Mouse (Mus musculus) CH12F3 (cell line): ENCODE data around the gene Heatr9.
"Not testable (repeated sequence)": the region's sequence is repeated elsewhere in the genome, so short reads cannot be mapped to it uniquely, and the experiment has no call there.

Experiments
- in situ Hi-C: fragments of 300-500 bp; cut with MboI; formaldehyde crosslinking; loops from 2 replicates; pipeline ENCODE4 v1.14.3; 2020; ENCODE audit warnings: low sequenced_read_pairs

Gene Heatr9

GRCm38 (mm10) chr11:83522075-83522474 lies at the start of gene Heatr9:
Gene Heatr9 (minus strand): TSS chr11:83522175.
- in situ Hi-C loops, result no loop called here

- in situ Hi-C loops, result no loop called here
These were observed 48.2 kb upstream of the Heatr9 start for GRCm38 (mm10) chr11:83570189-83570588.

- in situ Hi-C loops, result loop anchor here (5.0 to 10.0 kb wide), 2 partner anchors 63 to 176 kb away; partner anchors contain the start of gene Wfdc21
These were observed 47.3 kb upstream of the Heatr9 start for GRCm38 (mm10) chr11:83569249-83569648.

DNA sequence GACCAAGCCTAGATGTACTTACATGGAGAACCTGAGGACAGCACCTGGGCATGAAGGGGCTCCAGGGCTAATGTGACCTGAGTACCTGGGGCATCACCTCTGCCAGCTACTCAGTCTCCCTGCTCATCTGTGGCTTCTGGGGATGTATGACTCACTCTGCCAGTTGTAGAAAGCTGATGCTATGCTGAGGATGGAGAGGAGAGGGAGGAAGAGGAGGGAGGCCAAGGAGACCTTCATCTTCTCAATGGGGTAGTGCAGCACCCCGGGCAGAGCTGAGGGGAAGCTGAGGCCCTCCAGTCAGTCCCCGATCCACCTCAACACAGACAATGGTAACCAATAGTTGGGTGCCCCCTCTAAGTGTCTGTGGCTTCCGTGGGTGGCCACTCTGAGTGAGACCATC lies 46.8 kb upstream of the Heatr9 start:
- in situ Hi-C loops, result loop anchor here (5.0 to 10.0 kb wide), 2 partner anchors 64 to 176 kb away; partner anchors contain the start of gene Wfdc21

DNA sequence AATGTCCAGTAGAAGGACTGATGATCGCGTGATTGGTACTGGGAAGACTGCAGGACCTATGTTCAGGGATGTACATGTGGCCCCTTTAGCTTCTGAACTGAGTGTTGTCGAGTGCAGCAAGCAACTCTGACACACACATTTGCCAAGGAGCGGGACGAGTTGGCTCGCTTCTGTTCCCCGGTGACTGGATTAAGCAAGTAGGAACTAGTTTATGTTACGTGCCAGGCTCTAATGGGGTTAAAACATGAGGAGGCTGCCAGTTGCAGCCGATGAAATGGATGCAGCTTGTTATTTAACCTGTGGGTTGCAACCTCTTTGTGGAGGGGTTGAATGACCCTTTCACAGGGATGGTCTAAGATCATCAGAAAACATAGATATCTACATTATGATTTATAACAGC lies 46.1 kb upstream of the Heatr9 start:
- in situ Hi-C loops, result loop anchor here (5.0 to 10.0 kb wide), 2 partner anchors 64 to 177 kb away; partner anchors contain the start of gene Wfdc21

DNA sequence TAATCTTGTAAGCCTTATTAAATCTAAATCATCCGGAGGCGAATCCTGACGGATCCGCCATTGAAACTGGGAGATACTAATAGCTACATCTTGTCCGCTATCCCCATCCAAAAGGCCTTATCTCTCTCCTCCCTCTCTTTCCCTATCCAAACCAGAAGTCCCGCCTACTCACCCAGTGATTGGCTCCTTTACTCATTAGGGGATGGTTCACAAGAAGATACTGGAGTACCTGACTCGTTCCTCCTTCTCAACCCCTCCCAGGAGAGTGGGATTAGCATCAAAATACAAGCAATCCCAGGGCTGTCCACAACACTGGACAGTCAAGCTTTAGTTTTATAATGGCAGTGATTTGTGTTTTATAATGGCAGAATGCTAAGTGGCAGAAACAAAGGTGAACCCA lies 45.3 kb upstream of the Heatr9 start:
- in situ Hi-C loops, result loop anchor here (5.0 to 10.0 kb wide), 2 partner anchors 65 to 177 kb away; partner anchors contain the start of gene Wfdc21

DNA sequence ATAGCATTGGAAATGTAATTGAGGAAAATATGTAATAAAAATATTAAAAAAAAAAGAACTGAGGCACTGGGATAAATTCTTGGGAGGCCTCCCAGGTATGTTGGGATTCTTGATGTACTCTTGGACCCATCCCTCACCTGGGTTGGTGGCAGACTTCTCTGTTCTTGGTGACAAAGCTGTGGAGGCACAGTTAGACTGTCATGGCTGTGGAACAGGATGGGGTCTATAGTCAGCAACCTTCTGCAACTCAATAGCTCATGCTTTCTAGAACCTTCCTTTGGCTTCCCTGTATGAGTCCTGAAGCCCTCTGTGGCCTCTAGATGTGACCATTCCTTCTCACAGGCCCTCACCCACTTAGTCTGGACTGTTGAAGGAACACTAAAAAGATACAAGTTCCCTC lies 44.6 kb upstream of the Heatr9 start:
- in situ Hi-C loops, result loop anchor here (5.0 to 10.0 kb wide), 2 partner anchors 66 to 178 kb away; partner anchors contain the start of gene Wfdc21

- in situ Hi-C loops, result loop anchor here (10.0 kb wide), 1 partner anchor 181 kb away; the partner anchor contains the start of gene Wfdc21
These were observed 41.8 kb upstream of the Heatr9 start for GRCm38 (mm10) chr11:83563754-83564153.

GRCm38 (mm10) chr11:83562311-83562887 lies 40.4 kb upstream of the Heatr9 start:
- in situ Hi-C loops, result loop anchor here (10.0 kb wide), 1 partner anchor 182 kb away; the partner anchor contains the start of gene Wfdc21

GRCm38 (mm10) chr11:83560405-83560804 lies 38.4 kb upstream of the Heatr9 start:
- in situ Hi-C loops, result loop anchor here (10.0 kb wide), 1 partner anchor 184 kb away; the partner anchor contains the start of gene Wfdc21

DNA sequence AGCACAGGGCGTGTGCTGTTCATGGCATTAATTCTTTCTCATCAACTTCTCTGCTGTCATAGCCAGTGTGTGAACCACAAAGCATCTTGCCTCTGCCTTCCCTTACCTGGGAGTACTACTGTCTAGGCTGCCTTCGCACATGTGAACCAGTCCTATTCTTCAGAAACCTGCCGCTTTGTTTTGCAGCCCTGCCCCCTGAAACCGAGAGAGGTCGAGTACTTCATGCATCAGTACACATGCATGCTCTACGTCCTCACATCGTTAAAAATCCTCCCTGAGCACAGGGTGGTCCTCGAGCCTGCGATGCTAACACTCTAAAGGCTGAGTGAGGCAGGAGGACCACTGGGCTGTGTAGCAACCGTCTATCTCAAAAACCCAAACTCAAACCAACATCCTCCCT lies 35.1 kb upstream of the Heatr9 start:
- in situ Hi-C loops, result no loop called here

- in situ Hi-C loops, result no loop called here
These were observed 34.3 kb upstream of the Heatr9 start for GRCm38 (mm10) chr11:83556085-83556781.

- in situ Hi-C loops, result no loop called here
These were observed 29.7 kb upstream of the Heatr9 start for GRCm38 (mm10) chr11:83551668-83552067.

- in situ Hi-C loops, result not testable (repeated sequence)
These were observed 29.1 kb upstream of the Heatr9 start for GRCm38 (mm10) chr11:83551037-83551436.

GRCm38 (mm10) chr11:83550186-83550632 lies 28.2 kb upstream of the Heatr9 start:
- in situ Hi-C loops, result no loop called here

GRCm38 (mm10) chr11:83544214-83544613 lies 22.2 kb upstream of the Heatr9 start:
- in situ Hi-C loops, result no loop called here

GRCm38 (mm10) chr11:83541415-83541814 lies 19.4 kb upstream of the Heatr9 start:
- in situ Hi-C loops, result no loop called here

DNA sequence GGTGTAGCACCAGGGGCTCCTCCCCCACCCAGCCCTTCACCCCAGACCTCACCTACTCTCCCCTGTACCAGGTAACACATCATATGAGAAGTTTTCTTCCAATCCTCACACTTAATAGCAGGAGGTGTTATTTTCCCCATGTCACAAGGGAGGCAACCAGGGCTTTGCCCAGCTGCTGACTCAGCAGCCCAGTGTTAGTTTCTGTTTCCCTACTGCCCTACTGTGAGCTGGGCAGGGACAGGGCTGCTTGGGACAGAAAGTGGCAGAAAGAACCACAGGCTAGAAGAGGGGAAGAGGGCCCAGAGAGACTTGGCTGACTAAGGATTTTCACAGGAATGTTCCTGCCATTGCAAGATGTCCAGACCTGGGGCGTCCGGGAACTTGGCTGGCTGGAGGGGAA lies 19.0 kb upstream of the Heatr9 start:
- in situ Hi-C loops, result no loop called here

DNA sequence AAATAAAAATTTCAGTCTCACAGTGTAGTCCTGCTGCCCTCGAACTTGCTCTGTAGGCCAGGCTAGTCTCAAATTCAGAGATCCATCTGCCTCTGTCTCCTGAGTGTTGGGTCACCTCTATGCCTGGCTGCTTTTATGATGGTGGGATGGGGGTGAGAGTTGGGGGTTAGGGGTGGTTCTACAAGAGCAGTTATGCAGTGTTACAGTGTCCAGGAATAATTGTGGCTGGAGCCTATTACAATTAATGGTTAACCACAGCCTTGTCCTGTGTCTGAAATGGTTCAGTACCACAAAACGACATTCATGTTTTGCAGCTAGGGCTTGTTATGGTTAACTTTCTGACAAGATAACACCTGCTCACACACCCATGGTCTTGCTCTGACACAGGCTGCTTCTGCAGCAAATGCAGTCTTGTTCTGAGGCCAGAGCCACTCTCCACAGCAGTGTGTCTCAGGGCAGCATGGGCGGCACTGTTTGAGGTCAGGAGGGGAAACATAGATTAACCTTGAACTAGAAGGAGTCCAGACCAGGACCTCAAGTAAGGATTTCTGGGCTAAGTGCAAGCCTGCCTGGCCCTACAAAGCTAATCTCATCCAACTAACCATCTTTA lies 16.8 kb upstream of the Heatr9 start:
- in situ Hi-C loops, result no loop called here

- in situ Hi-C loops, result no loop called here
These were observed 14.9 kb upstream of the Heatr9 start for GRCm38 (mm10) chr11:83536831-83537230.

DNA sequence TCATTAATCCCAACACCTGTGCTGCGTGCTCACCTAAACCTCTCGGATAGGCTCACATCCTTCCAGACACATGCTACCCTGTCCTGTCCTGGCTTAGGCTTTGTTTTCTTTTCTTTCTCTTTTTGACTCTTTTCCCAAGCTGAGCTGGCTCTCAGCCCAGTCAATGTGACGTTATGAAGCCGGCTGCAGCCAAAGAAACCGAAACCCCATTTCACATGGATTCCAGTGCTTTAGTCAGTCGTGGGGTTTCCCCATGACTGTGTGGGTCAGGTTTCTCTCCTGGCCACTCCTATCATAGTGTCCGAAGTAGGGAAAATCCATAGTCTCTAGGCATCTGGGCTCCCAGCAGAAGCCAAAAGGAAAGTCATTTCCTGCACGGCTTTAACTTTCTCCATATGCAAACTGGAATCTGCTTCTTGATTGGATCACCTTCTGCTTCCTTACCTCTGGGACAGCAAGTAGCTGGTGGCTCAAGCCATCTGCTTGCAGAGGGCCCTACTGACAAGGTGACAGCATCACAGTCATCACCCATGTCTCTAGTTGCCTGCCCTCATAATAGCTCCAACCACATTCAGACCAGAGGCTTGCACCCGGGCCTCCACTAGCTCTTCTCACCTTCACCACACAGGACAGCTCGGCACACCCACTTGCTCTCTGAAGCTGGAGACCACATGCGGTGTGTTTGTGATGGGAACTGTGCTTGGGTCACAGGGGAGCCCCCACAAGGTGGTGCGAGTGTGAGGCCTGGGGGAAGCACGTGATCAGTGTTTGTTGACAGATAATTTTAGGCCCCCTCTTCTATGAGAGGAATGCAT lies 12.8 kb upstream of the Heatr9 start:
- in situ Hi-C loops, result no loop called here
